ENCODE assay signal across 23 mouse cellular contexts in the genomic region with DNA sequence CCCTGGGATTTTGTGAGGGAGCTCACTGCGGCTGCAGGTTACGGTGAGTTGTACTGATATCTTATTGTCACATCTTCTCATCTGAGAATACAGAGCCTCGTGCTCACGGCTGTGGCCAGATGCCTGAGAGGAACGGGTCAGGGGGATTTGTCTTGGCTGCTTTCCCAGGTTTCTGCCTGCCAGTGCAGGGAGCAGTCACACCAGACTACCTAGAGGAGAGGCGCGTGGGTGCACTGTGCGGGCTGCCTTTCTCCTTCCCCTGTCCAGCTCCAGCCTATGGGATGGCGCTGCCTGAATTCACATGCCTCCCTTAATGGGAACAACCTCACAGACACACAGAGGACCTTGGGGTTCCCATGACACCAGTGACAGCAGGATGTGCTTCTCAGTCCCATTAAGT. TPM values are rescaled to one million over a fixed set of nuclear protein-coding genes. Genes with fewer than 3 reads are reported as not detected.
DNase-seq lines count a peak whose midpoint lies in the region; ATAC-seq and TF ChIP-seq lines count a peak whose summit lies in the region.
"Had no signal": no experiment of that assay in that cellular context is flagged by ENCODE, and none has a peak within 500 bp of the region (broad histone marks: within the 10 kb centered on the region; RNA-seq: fewer than 3 reads in every experiment).

No protein-coding gene starts in this region.

- no peaks in the 10 kb centered on the region for H3K27me3 ChIP-seq in heart, embryonic 13.5 days (replicated peaks)
- H3K27me3 ChIP-seq in hindbrain, postnatal 0 days (ENCODE audit: insufficient read depth, low read length) = no peaks in the 10 kb centered on the region
- no peaks in the 10 kb centered on the region for H3K27me3 ChIP-seq in hindbrain, embryonic 12.5 days
- no peaks in the 10 kb centered on the region for H3K27me3 ChIP-seq in liver, postnatal 0 days (ENCODE audit: insufficient read depth, low read length)
- H3K27me3 ChIP-seq: hindbrain, embryonic 13.5 days; neural tube, embryonic 12.5 days had no signal

- H3K4me3 ChIP-seq in heart, embryonic 13.5 days = no peak overlapping the region
- no peak overlapping the region for H3K4me3 ChIP-seq in hindbrain, postnatal 0 days (ENCODE audit: low read length)
- H3K4me3 ChIP-seq in hindbrain, embryonic 12.5 days = no peak overlapping the region
- H3K4me3 ChIP-seq in liver, postnatal 0 days (ENCODE audit: low read depth, low read length) = no peak overlapping the region
- H3K4me3 ChIP-seq: gastrocnemius, adult 2 months; hindbrain, embryonic 13.5 days; neural tube, embryonic 12.5 days had no signal

- no peak for TF ChIP-seq EP300 in liver, postnatal 0 days (IDR thresholded peaks at IDR 0.05; ENCODE audit: low read depth)

- no peak overlapping the region; the same call in 1 of the 2 replicates for H3K9ac ChIP-seq in heart, embryonic 13.5 days
- no peak overlapping the region for H3K9ac ChIP-seq in hindbrain, postnatal 0 days (replicated peaks; ENCODE audit: low read length)
- no peak overlapping the region for H3K9ac ChIP-seq in hindbrain, embryonic 12.5 days
- no peak overlapping the region for H3K9ac ChIP-seq in liver, postnatal 0 days (replicated peaks)
- H3K9ac ChIP-seq: hindbrain, embryonic 13.5 days; neural tube, embryonic 12.5 days had no signal

- H3K4me2 ChIP-seq in heart, embryonic 13.5 days = no peak overlapping the region
- H3K4me2 ChIP-seq in hindbrain, postnatal 0 days (ENCODE audit: low read depth, low read length) = no peak overlapping the region
- H3K4me2 ChIP-seq in hindbrain, embryonic 12.5 days (replicated peaks) = no peak overlapping the region
- no peak overlapping the region for H3K4me2 ChIP-seq in liver, postnatal 0 days (ENCODE audit: low read depth, low read length)
- H3K4me2 ChIP-seq: hindbrain, embryonic 13.5 days; midbrain, embryonic 11.5 days; neural tube, embryonic 12.5 days had no signal

- ATAC-seq in heart, embryonic 13.5 days (ENCODE audit: extremely low read depth, insufficient number of reproducible peaks, low FRiP score, low TSS enrichment) = no peak
- no peak for ATAC-seq in hindbrain, postnatal 0 days
- ATAC-seq in hindbrain, embryonic 12.5 days (ENCODE audit: low FRiP score) = no peak
- ATAC-seq in liver, postnatal 0 days = peak; percentile 69
- ATAC-seq: lung, postnatal 0 days had no signal

- peak overlapping the region; percentile 67 for H3K27ac ChIP-seq in heart, embryonic 13.5 days (replicated peaks)
- no peak overlapping the region for H3K27ac ChIP-seq in hindbrain, postnatal 0 days
- no peak overlapping the region for H3K27ac ChIP-seq in hindbrain, embryonic 12.5 days
- H3K27ac ChIP-seq in liver, postnatal 0 days (ENCODE audit: low read depth) = peak overlapping the region; percentile 64; the same call in 1 of the 2 replicates
- H3K27ac ChIP-seq: hindbrain, embryonic 13.5 days; kidney, postnatal 0 days; neural tube, embryonic 12.5 days had no signal

- DNase-seq in heart, postnatal 14 days = no peak
- peak; percentile 18 for DNase-seq in hindbrain, postnatal 0 days (ENCODE audit: low spot score)
- peak; percentile 92 for DNase-seq in MN1 (ENCODE audit: low spot score)
- no peak for DNase-seq in liver, postnatal 0 days
- DNase-seq in spleen, adult 18-20 months = no peak
- DNase-seq: adrenal gland, postnatal 36 days; cerebellum, adult 18-20 months; cerebellum, postnatal 36 days; gastrocnemius, adult 2 months; kidney, adult 11 months; right cerebral cortex, postnatal 4 days; thymus, postnatal 25 days had no signal

- peaks cover 78% of the 10 kb centered on the region for H3K36me3 ChIP-seq in heart, embryonic 13.5 days
- peaks cover 32% of the 10 kb centered on the region for H3K36me3 ChIP-seq in hindbrain, postnatal 0 days (ENCODE audit: insufficient read depth, low read length)
- H3K36me3 ChIP-seq in hindbrain, embryonic 12.5 days = peaks cover 76% of the 10 kb centered on the region
- peaks cover 23% of the 10 kb centered on the region for H3K36me3 ChIP-seq in liver, postnatal 0 days (replicated peaks; ENCODE audit: insufficient read depth, low read length)

- no peaks in the 10 kb centered on the region for H3K9me3 ChIP-seq in heart, embryonic 13.5 days
- no peaks in the 10 kb centered on the region for H3K9me3 ChIP-seq in hindbrain, postnatal 0 days (ENCODE audit: low read length)
- H3K9me3 ChIP-seq in hindbrain, embryonic 12.5 days (replicated peaks) = no peaks in the 10 kb centered on the region
- H3K9me3 ChIP-seq in liver, postnatal 0 days (ENCODE audit: low read length) = no peaks in the 10 kb centered on the region
- H3K9me3 ChIP-seq: G1E; hindbrain, embryonic 13.5 days; neural tube, embryonic 12.5 days had no signal

- intact Hi-C loops in heart, postnatal 14 days (cut with DNase I) = no loop called here

- peaks cover 15% of the 10 kb centered on the region for H3K4me1 ChIP-seq in heart, embryonic 13.5 days
- H3K4me1 ChIP-seq in hindbrain, postnatal 0 days (ENCODE audit: insufficient read depth, low read length) = no peaks in the 10 kb centered on the region
- 0 out of 2 replicates have a peak, but pooled peaks cover under 1% of the 10 kb centered on the region for H3K4me1 ChIP-seq in hindbrain, embryonic 12.5 days
- 0 out of 2 replicates have a peak, but pooled peaks cover 2% of the 10 kb centered on the region for H3K4me1 ChIP-seq in liver, postnatal 0 days (ENCODE audit: insufficient read depth)

- TF ChIP-seq CTCF in hindbrain, postnatal 0 days (IDR thresholded peaks at IDR 0.05; ENCODE audit: low read depth) = no peak
- no peak for TF ChIP-seq CTCF in liver, postnatal 0 days (IDR thresholded peaks at IDR 0.05; ENCODE audit: low read depth)

- WGBS in heart, embryonic 13.5 days = 39% methylated on average over 9 of the region's 9 CpGs
- 60% methylated on average over 9 of the region's 9 CpGs for WGBS in hindbrain, postnatal 0 days
- WGBS in hindbrain, embryonic 12.5 days = 90% methylated on average over 9 of the region's 9 CpGs
- WGBS in liver, postnatal 0 days (ENCODE audit: insufficient replicate concordance) = 74% methylated on average over 9 of the region's 9 CpGs

RNA-seq across cellular contexts. Expression of a gene that starts 6.1 kb away (rescaled TPM):
- polyA plus RNA-seq in heart, embryonic 13.5 days (2015; fragmentation: Nextera tagmentation; extraction: Ambion mirVana) = 0.35 and 0.78 TPM in 2 replicates
- total RNA-seq in heart, postnatal 14 days (2021) = under 1 TPM; 0.76 to 0.98 TPM
- 0.61 and 1.7 TPM in 2 replicates for total RNA-seq in hindbrain, postnatal 0 days (2014; rRNA removed)
- polyA plus RNA-seq in hindbrain, postnatal 0 days (2015; fragmentation: Nextera tagmentation; extraction: Ambion mirVana) = 1.5 and 2.1 TPM in 2 replicates
- polyA plus RNA-seq in hindbrain, embryonic 12.5 days (2016; fragmentation: Nextera tagmentation; extraction: Ambion mirVana) = 1.0 TPM in 2 replicates
- polyA plus RNA-seq in liver, postnatal 0 days (2015; fragmentation: Nextera tagmentation; extraction: Ambion mirVana) = 0.08 TPM in 2 replicates
- total RNA-seq: liver, adult 2 months had no signal
- polyA plus RNA-seq: G1E; liver, adult 2 months had no signal

RNA-seq across cellular contexts. Expression of a gene that starts 6.3 kb away (rescaled TPM):
- polyA plus RNA-seq in heart, embryonic 13.5 days (2015; fragmentation: Nextera tagmentation; extraction: Ambion mirVana) = 32.4 and 33.4 TPM in 2 replicates
- total RNA-seq in heart, postnatal 14 days (2021) = 10 to 100 TPM; 22.4 to 23.2 TPM
- total RNA-seq in hindbrain, postnatal 0 days (2014; rRNA removed) = 59.4 and 68.0 TPM in 2 replicates
- polyA plus RNA-seq in hindbrain, postnatal 0 days (2015; fragmentation: Nextera tagmentation; extraction: Ambion mirVana) = 67.7 and 70.0 TPM in 2 replicates
- polyA plus RNA-seq in hindbrain, embryonic 12.5 days (2016; fragmentation: Nextera tagmentation; extraction: Ambion mirVana) = 67.1 and 72.6 TPM in 2 replicates
- polyA plus RNA-seq in liver, postnatal 0 days (2015; fragmentation: Nextera tagmentation; extraction: Ambion mirVana) = 11.5 and 12.2 TPM in 2 replicates

RNA-seq across cellular contexts. Expression of a gene that starts 19.3 kb away (rescaled TPM):
- polyA plus RNA-seq in heart, embryonic 13.5 days (2015; fragmentation: Nextera tagmentation; extraction: Ambion mirVana) = 0.27 and 0.34 TPM in 2 replicates
- under 1 TPM; 0.19 to 0.29 TPM for total RNA-seq in heart, postnatal 14 days (2021)
- total RNA-seq in hindbrain, postnatal 0 days (2014; rRNA removed) = 1.0 and 2.0 TPM in 2 replicates
- polyA plus RNA-seq in hindbrain, postnatal 0 days (2015; fragmentation: Nextera tagmentation; extraction: Ambion mirVana) = 3.1 and 3.7 TPM in 2 replicates
- 0.36 and 0.66 TPM in 2 replicates for polyA plus RNA-seq in hindbrain, embryonic 12.5 days (2016; fragmentation: Nextera tagmentation; extraction: Ambion mirVana)
- polyA plus RNA-seq in liver, postnatal 0 days (2015; fragmentation: Nextera tagmentation; extraction: Ambion mirVana) = not detected in 2 replicates
- total RNA-seq: adrenal gland, postnatal 36 days; G1E; granulocyte monocyte progenitor cell, adult 5-6 weeks; liver, adult 2 months had no signal
- polyA plus RNA-seq: forebrain, embryonic 11.5 days; G1E; kidney, postnatal 0 days; liver, adult 2 months had no signal

RNA-seq across cellular contexts. Expression of a gene that starts 50.1 kb away (rescaled TPM):
- 10.6 and 12.4 TPM in 2 replicates for polyA plus RNA-seq in heart, embryonic 13.5 days (2015; fragmentation: Nextera tagmentation; extraction: Ambion mirVana)
- total RNA-seq in heart, postnatal 14 days (2021) = under 1 TPM; 0.45 to 0.49 TPM
- 1.7 and 2.3 TPM in 2 replicates for total RNA-seq in hindbrain, postnatal 0 days (2014; rRNA removed)
- polyA plus RNA-seq in hindbrain, postnatal 0 days (2015; fragmentation: Nextera tagmentation; extraction: Ambion mirVana) = 6.5 and 6.8 TPM in 2 replicates
- 0.92 and 4.1 TPM in 2 replicates for polyA plus RNA-seq in hindbrain, embryonic 12.5 days (2016; fragmentation: Nextera tagmentation; extraction: Ambion mirVana)
- polyA plus RNA-seq in liver, postnatal 0 days (2015; fragmentation: Nextera tagmentation; extraction: Ambion mirVana) = 1.2 and 2.1 TPM in 2 replicates
- total RNA-seq: adrenal gland, postnatal 36 days; G1E; granulocyte monocyte progenitor cell, adult 5-6 weeks; liver, adult 2 months had no signal
- polyA plus RNA-seq: G1E had no signal

Comparison
In these comparisons a context has a peak if more than half of its experiments do, and no peak if none do; other contexts are left out.
1. H3K27ac ChIP-seq: peak in heart, embryonic 13.5 days (single experiment) and liver, postnatal 0 days (single experiment); none in hindbrain, postnatal 0 days (single experiment) and hindbrain, embryonic 12.5 days (single experiment).
2. DNase-seq: peak in hindbrain, postnatal 0 days (single experiment) and MN1 (single experiment); none in heart, postnatal 14 days (0 of 2), liver, postnatal 0 days (single experiment) and spleen, adult 18-20 months (0 of 2).